In genomic region chr14:75713661-75714060, GRCm38 (mm10) we compare ENCODE assay signal across 15 mouse cellular contexts. TPM values are rescaled to one million over a fixed set of nuclear protein-coding genes. Genes with fewer than 3 reads are reported as not detected.
DNase-seq lines count a peak whose midpoint lies in the region; ATAC-seq and TF ChIP-seq lines count a peak whose summit lies in the region.
"Had no signal": no experiment of that assay in that cellular context is flagged by ENCODE, and none has a peak within 500 bp of the region (broad histone marks: within the 10 kb centered on the region; RNA-seq: fewer than 3 reads in every experiment).

No protein-coding gene starts in this region.

- H3K27me3 ChIP-seq in hindbrain, postnatal 0 days (ENCODE audit: insufficient read depth, low read length): no peaks in the 10 kb centered on the region
- H3K27me3 ChIP-seq in hindbrain, embryonic 10.5 days (ENCODE audit: insufficient read depth, poor library complexity, severe bottlenecking): no peaks in the 10 kb centered on the region
- no peaks in the 10 kb centered on the region for H3K27me3 ChIP-seq in midbrain, embryonic 14.5 days (ENCODE audit: control insufficient read depth, insufficient read depth, low read length)
- no peaks in the 10 kb centered on the region for H3K27me3 ChIP-seq in midbrain, embryonic 11.5 days (ENCODE audit: control insufficient read depth, insufficient read depth, low read length)
- H3K27me3 ChIP-seq: hindbrain, embryonic 13.5 days had no signal

- ATAC-seq in hindbrain, postnatal 0 days: no peak
- no peak for ATAC-seq in midbrain, embryonic 14.5 days (ENCODE audit: low FRiP score, low TSS enrichment)
- no peak for ATAC-seq in midbrain, embryonic 11.5 days (ENCODE audit: low FRiP score)

- 72% methylated on average over 4 of the region's 4 CpGs for WGBS in hindbrain, postnatal 0 days
- 89% methylated on average over 4 of the region's 4 CpGs for WGBS in hindbrain, embryonic 10.5 days
- 81% methylated on average over 4 of the region's 4 CpGs for WGBS in midbrain, embryonic 14.5 days
- WGBS in midbrain, embryonic 11.5 days: 81% methylated on average over 4 of the region's 4 CpGs

- H3K36me3 ChIP-seq in hindbrain, postnatal 0 days (ENCODE audit: insufficient read depth, low read length): peaks cover 40% of the 10 kb centered on the region
- peaks cover 92% of the 10 kb centered on the region for H3K36me3 ChIP-seq in hindbrain, embryonic 10.5 days
- peaks cover 81% of the 10 kb centered on the region for H3K36me3 ChIP-seq in midbrain, embryonic 14.5 days (ENCODE audit: control insufficient read depth, insufficient read depth, low read length)
- peaks cover 7% of the 10 kb centered on the region for H3K36me3 ChIP-seq in midbrain, embryonic 11.5 days (ENCODE audit: control insufficient read depth, insufficient read depth, low read length)

- H3K27ac ChIP-seq in hindbrain, postnatal 0 days: no peak overlapping the region
- no peak overlapping the region for H3K27ac ChIP-seq in hindbrain, embryonic 10.5 days
- no peak overlapping the region for H3K27ac ChIP-seq in midbrain, embryonic 14.5 days (replicated peaks; ENCODE audit: low read depth, low read length)
- H3K27ac ChIP-seq in midbrain, embryonic 11.5 days (ENCODE audit: low read depth, low read length): no peak overlapping the region
- H3K27ac ChIP-seq: embryonic facial prominence, embryonic 10.5 days; hindbrain, embryonic 13.5 days had no signal

- DNase-seq in cerebellum, postnatal 10 days: peak; percentile 17 to 27
- no peak for DNase-seq in cerebellum, adult 9-11 months
- DNase-seq in hindbrain, postnatal 0 days (ENCODE audit: low spot score): peak; percentile 65
- no peak for DNase-seq in hindbrain, embryonic 10.5 days (ENCODE audit: low spot score)
- peak; percentile 65 for DNase-seq in midbrain, embryonic 14.5 days
- DNase-seq in midbrain, embryonic 11.5 days (ENCODE audit: low spot score, missing footprints): no peak
- peak; percentile 27 for DNase-seq in retina, postnatal 1 day
- no peak for DNase-seq in frontal cortex, adult 2 months (ENCODE audit: extremely low spot score in 1 of 2, low spot score in 1 of 2)
- DNase-seq: adrenal gland, adult 8-10 months; B cell, adult 2 months; kidney, postnatal 25 days had no signal

- H3K4me3 ChIP-seq in hindbrain, postnatal 0 days (ENCODE audit: low read length): no peak overlapping the region
- no peak overlapping the region for H3K4me3 ChIP-seq in hindbrain, embryonic 10.5 days
- H3K4me3 ChIP-seq in midbrain, embryonic 14.5 days (replicated peaks; ENCODE audit: low read depth, low read length): no peak overlapping the region
- H3K4me3 ChIP-seq in midbrain, embryonic 11.5 days (ENCODE audit: low read depth, low read length): no peak overlapping the region
- H3K4me3 ChIP-seq: embryonic facial prominence, embryonic 10.5 days; hindbrain, embryonic 13.5 days; myocyte had no signal

- H3K4me1 ChIP-seq in hindbrain, postnatal 0 days (ENCODE audit: insufficient read depth, low read length): no peaks in the 10 kb centered on the region
- no peaks in the 10 kb centered on the region for H3K4me1 ChIP-seq in hindbrain, embryonic 10.5 days (replicated peaks)
- no peaks in the 10 kb centered on the region for H3K4me1 ChIP-seq in midbrain, embryonic 14.5 days (ENCODE audit: control insufficient read depth, insufficient read depth, low read length)
- H3K4me1 ChIP-seq in midbrain, embryonic 11.5 days (ENCODE audit: control insufficient read depth, insufficient read depth, low read length): no peaks in the 10 kb centered on the region
- H3K4me1 ChIP-seq: embryonic facial prominence, embryonic 10.5 days; hindbrain, embryonic 13.5 days had no signal

- TF ChIP-seq CTCF in hindbrain, postnatal 0 days (IDR thresholded peaks at IDR 0.05; ENCODE audit: low read depth): peak; percentile 78

- H3K9ac ChIP-seq in hindbrain, postnatal 0 days (replicated peaks; ENCODE audit: low read length): no peak overlapping the region
- no peak overlapping the region for H3K9ac ChIP-seq in midbrain, embryonic 14.5 days (replicated peaks; ENCODE audit: low read length)
- H3K9ac ChIP-seq in midbrain, embryonic 11.5 days (ENCODE audit: low read length): no peak overlapping the region
- H3K9ac ChIP-seq: hindbrain, embryonic 13.5 days had no signal

- no peak overlapping the region for H3K4me2 ChIP-seq in hindbrain, postnatal 0 days (ENCODE audit: low read depth, low read length)
- H3K4me2 ChIP-seq in midbrain, embryonic 14.5 days (ENCODE audit: low read length): no peak overlapping the region
- no peak overlapping the region for H3K4me2 ChIP-seq in midbrain, embryonic 11.5 days
- H3K4me2 ChIP-seq: hindbrain, embryonic 13.5 days; liver, embryonic 11.5 days had no signal

- H3K9me3 ChIP-seq in hindbrain, postnatal 0 days (ENCODE audit: low read length): no peaks in the 10 kb centered on the region
- H3K9me3 ChIP-seq in hindbrain, embryonic 10.5 days: no peaks in the 10 kb centered on the region
- no peaks in the 10 kb centered on the region for H3K9me3 ChIP-seq in midbrain, embryonic 14.5 days (ENCODE audit: control insufficient read depth, low read length)
- no peaks in the 10 kb centered on the region for H3K9me3 ChIP-seq in midbrain, embryonic 11.5 days (ENCODE audit: control insufficient read depth, low read length)
- H3K9me3 ChIP-seq: embryonic facial prominence, embryonic 10.5 days; hindbrain, embryonic 13.5 days had no signal

RNA-seq across cellular contexts. Expression of gene Cog3, which starts 40.7 kb away (rescaled TPM):
- 21.2 and 21.6 TPM in 2 replicates for total RNA-seq in hindbrain, postnatal 0 days (2014; rRNA removed)
- polyA plus RNA-seq in hindbrain, postnatal 0 days (2015; fragmentation: Nextera tagmentation; extraction: Ambion mirVana): 11.1 and 12.0 TPM in 2 replicates
- 18.4 TPM in 2 replicates for polyA plus RNA-seq in hindbrain, embryonic 10.5 days (2016; fragmentation: Nextera tagmentation; extraction: Ambion mirVana)
- 19.6 and 25.4 TPM in 2 replicates for polyA plus RNA-seq in midbrain, embryonic 14.5 days (2014; fragmentation: Nextera tagmentation; extraction: Ambion mirVana)
- polyA plus RNA-seq in midbrain, embryonic 11.5 days (2014; fragmentation: Nextera tagmentation; extraction: Ambion mirVana): 23.3 and 27.5 TPM in 2 replicates
- 22.5 and 24.9 TPM in 2 replicates for polyA plus RNA-seq in frontal cortex, adult 2 months (2012; rRNA removed)

Comparison
In these comparisons a context has a peak if more than half of its experiments do, and no peak if none do; other contexts are left out.
1. DNase-seq: peak in cerebellum, postnatal 10 days (2 of 2), hindbrain, postnatal 0 days (single experiment), midbrain, embryonic 14.5 days (single experiment) and retina, postnatal 1 day (single experiment); none in cerebellum, adult 9-11 months (single experiment), hindbrain, embryonic 10.5 days (single experiment), midbrain, embryonic 11.5 days (single experiment) and frontal cortex, adult 2 months (0 of 2).